Mouse (Mus musculus) liver, postnatal 0 days (tissue): ENCODE measurements around the gene Fam124b. TPM values are rescaled to one million over a fixed set of nuclear protein-coding genes. Genes with fewer than 3 reads are reported as not detected.

Experiments
- ATAC-seq: fragments of 200-750 bp; cut with Nextera tagmentation; 2 replicates; pipeline ENCODE4 v1.8.0; 2017; ENCODE audit warnings: mild to moderate bottlenecking, moderate library complexity
- DNase-seq: peaks from one replicate; pipeline ENCODE4 v3.0.0-alpha.2; 2016
- H3K27ac ChIP-seq: fragments of 300-500 bp; sonication (generic); 2 replicates; pipeline ENCODE4 v1.5.1; 2014; ENCODE audit warnings: antibody characterized with exemption, moderate library complexity, mild to moderate bottlenecking, low read depth
- H3K27me3 ChIP-seq: fragments of 300-500 bp; sonication (generic); 2 replicates; pipeline ENCODE4 v1.6.1; 2014; ENCODE audit warnings: low read length, control low read depth, mixed read lengths; ENCODE audit not compliant: insufficient read depth
- H3K36me3 ChIP-seq: fragments of 300-500 bp; sonication (generic); replicated peaks from 2 replicates; pipeline ENCODE4 v1.6.1; 2014; ENCODE audit warnings: mild to moderate bottlenecking, control low read depth, low read length, moderate library complexity, mixed read lengths; ENCODE audit not compliant: insufficient read depth
- H3K4me1 ChIP-seq: fragments of 300-500 bp; sonication (generic); 2 replicates; pipeline ENCODE4 v1.6.1; 2014; ENCODE audit warnings: antibody characterized with exemption, mild to moderate bottlenecking, control low read depth; ENCODE audit not compliant: insufficient read depth
- H3K4me2 ChIP-seq: fragments of 300-500 bp; sonication (generic); 2 replicates; pipeline ENCODE4 v1.6.1; 2014; ENCODE audit warnings: low read depth, mild to moderate bottlenecking, low read length, moderate library complexity, mixed read lengths
- H3K4me3 ChIP-seq: fragments of 300-500 bp; sonication (generic); 2 replicates; pipeline ENCODE4 v1.5.1; 2014; ENCODE audit warnings: low read depth, low read length
- H3K9ac ChIP-seq: fragments of 300-500 bp; sonication (generic); replicated peaks from 2 replicates; pipeline ENCODE4 v1.6.1; 2014; ENCODE audit warnings: mild to moderate bottlenecking, moderate library complexity
- H3K9me3 ChIP-seq: fragments of 300-500 bp; sonication (generic); 2 replicates; pipeline ENCODE4 v1.6.1; 2016; ENCODE audit warnings: mild to moderate bottlenecking, control low read depth, low read length, mixed read lengths
- CTCF ChIP-seq: sonication (generic); IDR thresholded peaks from 2 replicates; pipeline ENCODE4 v1.5.1; 2016; ENCODE audit warnings: antibody characterized with exemption, low read depth
- EP300 ChIP-seq: IDR thresholded peaks from 2 replicates; pipeline ENCODE4 v1.6.1; 2016; ENCODE audit warnings: antibody characterized with exemption, low read depth, mild to moderate bottlenecking
- whole genome bisulfite sequencing: fragments of 180-500 bp; shearing (Covaris S2); extraction: QIAGEN DNeasy Blood & Tissue Kit; methylation state at CpG from one replicate; pipeline ENCODE4 v1.1.7; 2014; ENCODE audit not compliant: insufficient replicate concordance; 5-methylcytosine and 5-hydroxymethylcytosine counted together
- polyA plus RNA-seq: library from polyadenylated mRNA; unstranded; fragments of >200 nt; fragmentation: Nextera tagmentation; extraction: Ambion mirVana; gene quantifications from 2 replicates; pipeline ENCODE4 v1.2.1, GENCODE M21; 2015

Gene Fam124b
- polyA plus RNA-seq, 1 experiment from 2014 or later: not detected

DNA sequence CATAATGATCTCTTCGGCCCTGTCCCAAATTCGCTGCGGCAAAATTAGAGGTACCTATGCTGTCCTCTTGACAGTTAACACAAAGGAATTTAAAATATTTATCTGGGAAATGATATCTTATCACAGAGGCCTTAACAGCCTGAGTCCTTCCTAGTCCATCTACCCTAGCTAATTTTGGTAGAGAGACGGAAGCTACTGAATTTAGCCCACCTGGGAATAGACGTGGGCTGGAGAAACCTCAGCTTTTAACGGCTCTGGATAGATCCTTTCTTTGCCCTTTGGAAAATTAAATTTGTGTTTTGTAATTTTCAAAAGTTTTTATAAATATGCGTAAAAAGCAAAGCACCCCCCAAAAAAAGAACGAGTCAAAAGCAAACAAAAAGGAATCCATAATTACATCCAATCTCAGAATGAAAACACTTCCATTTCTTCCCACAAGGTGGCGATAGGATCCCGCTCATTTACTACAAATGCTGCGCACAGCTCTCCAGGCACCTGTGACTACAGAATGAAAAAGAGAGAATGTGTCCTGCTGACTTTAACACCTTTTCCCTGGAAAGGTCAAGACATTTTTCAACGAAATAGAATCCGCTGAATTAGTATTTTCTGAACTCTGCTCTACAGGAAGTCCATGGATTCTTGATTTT, 37.4 kb downstream of the Fam124b start:
- Histone ChIP-seq H3K36me3 (no peaks in the 10 kb centered on the region), H3K27ac (no peak overlapping the region), H3K9ac (no peak overlapping the region), H3K4me1 (no peaks in the 10 kb centered on the region), H3K27me3 (no peaks in the 10 kb centered on the region), H3K9me3 (no peaks in the 10 kb centered on the region), H3K4me2 (no peak overlapping the region), H3K4me3 (no peak overlapping the region)
- ATAC-seq (no peak), DNase-seq (peak; percentile 52)
- no peak for TF ChIP-seq EP300
- TF ChIP-seq CTCF: peak; percentile 88
- WGBS: 41% methylated on average over 13 of the region's 13 CpGs

DNA sequence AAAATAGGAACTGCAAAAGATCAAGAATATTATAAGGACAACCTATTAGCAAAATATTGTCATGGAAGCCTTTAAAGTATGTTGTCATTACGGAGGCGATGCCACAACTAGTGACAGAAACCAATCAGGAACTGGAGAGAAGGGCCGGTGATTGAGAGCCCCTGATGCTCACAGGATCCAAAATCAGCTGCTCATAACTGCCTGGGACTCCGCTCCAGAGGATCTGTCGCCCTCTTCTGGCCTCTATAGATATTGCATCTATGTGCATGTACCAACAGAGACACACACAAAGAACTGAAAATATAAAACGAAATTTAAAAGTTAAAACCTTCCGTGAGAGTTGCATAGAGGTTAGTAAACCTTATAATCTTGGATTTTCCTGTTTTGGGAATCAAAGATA, 38.1 kb downstream of the Fam124b start:
- Histone ChIP-seq H3K27me3 (no peaks in the 10 kb centered on the region), H3K9ac (no peak overlapping the region), H3K36me3 (no peaks in the 10 kb centered on the region), H3K27ac (no peak overlapping the region), H3K4me3 (no peak overlapping the region), H3K9me3 (no peaks in the 10 kb centered on the region), H3K4me1 (no peaks in the 10 kb centered on the region), H3K4me2 (no peak overlapping the region)
- ATAC-seq: no peak
- DNase-seq: peak; percentile 35
- TF ChIP-seq CTCF: peak; percentile 61
- TF ChIP-seq EP300: no peak
- WGBS: 61% methylated on average over 7 of the region's 7 CpGs

DNA sequence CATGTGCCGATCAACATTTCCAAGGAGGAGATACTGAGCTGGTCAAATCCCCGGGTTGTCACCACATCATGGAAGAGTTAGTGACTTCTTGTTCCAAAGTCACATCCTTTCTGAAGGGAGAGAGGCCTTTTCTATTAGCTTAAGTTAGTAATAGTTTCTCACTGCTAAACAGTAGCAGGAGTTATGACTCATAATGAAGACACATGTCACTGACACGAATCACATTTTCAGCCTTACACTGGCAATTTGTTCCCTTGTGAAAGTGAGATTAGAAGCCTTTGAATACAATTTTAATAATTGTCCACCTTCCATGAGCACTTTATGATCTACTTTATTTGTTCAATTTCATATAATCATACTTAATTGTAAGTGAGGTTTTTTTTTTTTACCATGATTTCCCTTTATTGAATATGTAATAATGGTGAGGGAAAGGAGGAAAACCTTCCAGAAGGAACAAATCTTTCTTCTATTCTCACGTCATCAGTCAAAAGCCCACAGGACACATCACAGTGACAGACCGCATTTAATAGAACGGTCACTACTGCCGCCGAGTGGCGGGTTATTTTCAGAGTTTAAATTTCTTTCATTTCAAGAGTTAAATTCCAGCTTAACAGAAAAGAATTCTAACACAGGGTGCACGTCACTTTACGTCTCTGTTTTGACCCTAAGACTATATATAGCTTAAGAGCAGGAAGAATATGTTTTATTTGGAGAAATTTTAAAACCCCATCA, 40.5 kb downstream of the Fam124b start:
- H3K4me3 ChIP-seq: no peak overlapping the region
- H3K36me3 ChIP-seq: no peaks in the 10 kb centered on the region
- no peak overlapping the region for H3K27ac ChIP-seq
- H3K9ac ChIP-seq: no peak overlapping the region
- DNase-seq (no peak), ATAC-seq (no peak)
- no peak overlapping the region for H3K4me2 ChIP-seq
- no peaks in the 10 kb centered on the region for H3K9me3 ChIP-seq
- TF ChIP-seq CTCF (no peak), EP300 (no peak)
- H3K27me3 ChIP-seq: no peaks in the 10 kb centered on the region
- H3K4me1 ChIP-seq: no peaks in the 10 kb centered on the region
- 60% methylated on average over 11 of the region's 11 CpGs for WGBS

DNA sequence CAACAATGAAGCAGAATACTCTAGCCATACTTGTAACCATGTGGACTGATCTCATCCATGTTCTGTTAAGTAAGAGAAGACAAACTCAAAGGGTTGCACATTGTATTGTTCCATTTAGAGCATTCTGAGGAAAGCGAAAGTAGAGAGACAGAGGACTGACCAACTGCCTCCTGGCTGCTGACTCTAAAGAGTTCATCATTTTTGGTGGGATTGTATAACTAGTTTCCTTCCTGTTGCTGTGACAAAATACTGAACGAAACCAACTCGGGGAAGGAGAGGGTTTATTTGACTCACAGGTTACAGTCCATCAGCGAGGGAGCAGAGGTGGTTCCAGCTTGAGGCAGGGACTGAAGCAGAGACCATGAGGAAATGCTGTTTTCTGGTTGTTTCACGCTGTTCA, 50.6 kb downstream of the Fam124b start:
- no peak for TF ChIP-seq EP300
- Histone ChIP-seq H3K4me3 (no peak overlapping the region), H3K4me2 (no peak overlapping the region), H3K27ac (no peak overlapping the region), H3K36me3 (no peaks in the 10 kb centered on the region), H3K4me1 (no peaks in the 10 kb centered on the region), H3K27me3 (no peaks in the 10 kb centered on the region), H3K9me3 (no peaks in the 10 kb centered on the region), H3K9ac (no peak overlapping the region)
- no peak for DNase-seq
- WGBS: 44% methylated on average over 5 of the region's 5 CpGs
- ATAC-seq: no peak

DNA sequence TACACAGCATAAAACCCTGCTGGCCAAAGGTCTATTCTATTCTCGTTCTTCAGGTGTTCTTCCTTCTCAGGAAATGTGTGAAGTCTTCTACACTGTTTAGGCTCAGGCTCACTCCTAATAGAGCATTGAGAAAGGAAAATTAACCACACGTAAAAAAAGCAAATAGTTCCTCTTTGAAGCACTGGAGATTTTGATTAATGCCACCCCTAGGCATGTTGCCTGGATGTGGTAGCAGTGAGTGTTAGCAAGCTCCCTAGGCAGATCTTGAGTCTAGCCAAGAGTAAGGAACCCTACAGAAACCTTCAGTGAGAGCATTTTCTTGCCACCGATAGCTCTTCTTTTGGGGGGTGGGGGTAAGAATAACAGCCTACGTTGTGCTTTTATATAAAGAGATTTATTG, 51.7 kb downstream of the Fam124b start:
- Histone ChIP-seq H3K27ac (no peak overlapping the region), H3K9ac (no peak overlapping the region), H3K4me2 (no peak overlapping the region), H3K27me3 (no peaks in the 10 kb centered on the region), H3K4me1 (no peaks in the 10 kb centered on the region), H3K9me3 (no peaks in the 10 kb centered on the region), H3K4me3 (no peak overlapping the region), H3K36me3 (no peaks in the 10 kb centered on the region)
- ATAC-seq: no peak
- 53% methylated on average over 4 of the region's 4 CpGs for WGBS
- no peak for DNase-seq
- TF ChIP-seq CTCF: no peak
- no peak for TF ChIP-seq EP300

DNA sequence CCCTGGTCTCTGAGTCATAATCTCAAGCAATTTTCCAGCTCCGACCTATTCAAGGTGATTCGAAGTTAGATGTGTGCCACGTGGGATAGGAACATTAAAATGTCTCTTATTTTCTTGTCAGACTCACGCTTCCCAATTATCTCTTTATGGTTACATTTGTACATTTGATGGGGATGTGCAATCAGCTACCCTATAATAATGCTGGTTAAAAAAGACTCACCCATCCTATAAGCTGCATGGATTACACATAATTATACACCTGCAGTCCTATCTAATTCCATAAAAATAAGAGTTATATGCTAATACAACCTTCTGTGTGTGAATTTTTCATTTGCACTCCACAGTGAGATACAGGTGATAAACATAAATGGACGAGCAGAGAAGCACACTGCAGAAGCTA, 52.9 kb downstream of the Fam124b start:
- Histone ChIP-seq H3K27ac (no peak overlapping the region), H3K27me3 (no peaks in the 10 kb centered on the region), H3K9ac (no peak overlapping the region), H3K9me3 (no peaks in the 10 kb centered on the region), H3K4me2 (no peak overlapping the region), H3K4me3 (no peak overlapping the region), H3K4me1 (no peaks in the 10 kb centered on the region), H3K36me3 (no peaks in the 10 kb centered on the region)
- no peak for DNase-seq
- no peak for ATAC-seq
- 70% methylated on average over 5 of the region's 5 CpGs for WGBS
- TF ChIP-seq CTCF: no peak
- no peak for TF ChIP-seq EP300
